Mouse (Mus musculus): ENCODE measurements at regions not wholly inside any gene's neighbourhood (a gene's known extent, or its start where the extent isn't known, plus 50 kb on each side); places are given as distances from the start of the nearest gene placed in this dataset.

GRCm38 (mm10) chr13:110450526-110450925 lies 55.7 kb downstream of the Plk2 start:
- H3K9ac ChIP-seq, result no peak overlapping the region
- H3K4me1 ChIP-seq, result peaks cover 7% of the 10 kb centered on the region
- no peaks in the 10 kb centered on the region for H3K36me3 ChIP-seq
- ATAC-seq (ENCODE audit: insufficient number of reproducible peaks, insufficient read depth, low FRiP score, low TSS enrichment, low read depth), result no peak
- 75% methylated on average over 1 of the region's 1 CpGs for WGBS
- H3K4me3 ChIP-seq, result no peak overlapping the region
- H3K9me3 ChIP-seq, result no peaks in the 10 kb centered on the region
- H3K4me2 ChIP-seq, result no peak overlapping the region
- H3K27me3 ChIP-seq, result no peaks in the 10 kb centered on the region
- no peak overlapping the region for H3K27ac ChIP-seq

GRCm38 (mm10) chr13:110452009-110452525 lies 57.2 kb downstream of the Plk2 start:
- H3K4me2 ChIP-seq, result no peak overlapping the region
- H3K27ac ChIP-seq, result no peak overlapping the region; the same call in 1 of the 2 replicates
- 53% methylated on average over 6 of the region's 6 CpGs for WGBS
- H3K4me1 ChIP-seq, result 0 out of 2 replicates have a peak, but pooled peaks cover 3% of the 10 kb centered on the region
- H3K9ac ChIP-seq, result no peak overlapping the region
- H3K27me3 ChIP-seq, result no peaks in the 10 kb centered on the region
- ATAC-seq (ENCODE audit: insufficient number of reproducible peaks, insufficient read depth, low FRiP score, low TSS enrichment, low read depth), result no peak
- no peaks in the 10 kb centered on the region for H3K36me3 ChIP-seq
- H3K9me3 ChIP-seq, result no peaks in the 10 kb centered on the region
- no peak overlapping the region for H3K4me3 ChIP-seq

GRCm38 (mm10) chr13:110455085-110455484 lies 60.2 kb downstream of the Plk2 start:
- Histone ChIP-seq H3K27me3 (no peaks in the 10 kb centered on the region), H3K27ac (no peak overlapping the region), H3K36me3 (no peaks in the 10 kb centered on the region), H3K4me2 (no peak overlapping the region), H3K9me3 (no peaks in the 10 kb centered on the region), H3K4me3 (no peak overlapping the region), H3K9ac (no peak overlapping the region), H3K4me1 (0 out of 2 replicates have a peak, but pooled peaks cover 3% of the 10 kb centered on the region)
- no peak for ATAC-seq (ENCODE audit: insufficient number of reproducible peaks, insufficient read depth, low FRiP score, low TSS enrichment, low read depth)
- 64% methylated on average over 4 of the region's 4 CpGs for WGBS

- no peaks in the 10 kb centered on the region for H3K9me3 ChIP-seq
- no peak overlapping the region for H3K9ac ChIP-seq
- 60% methylated on average over 5 of the region's 5 CpGs for WGBS
- H3K4me2 ChIP-seq, result no peak overlapping the region
- H3K27ac ChIP-seq, result no peak overlapping the region
- no peak for ATAC-seq (ENCODE audit: insufficient number of reproducible peaks, insufficient read depth, low FRiP score, low TSS enrichment, low read depth)
- H3K4me1 ChIP-seq, result 0 out of 2 replicates have a peak, but pooled peaks cover 3% of the 10 kb centered on the region
- H3K4me3 ChIP-seq, result no peak overlapping the region
- H3K27me3 ChIP-seq, result no peaks in the 10 kb centered on the region
- no peaks in the 10 kb centered on the region for H3K36me3 ChIP-seq
Measured at GRCm38 (mm10) chr13:110455569-110456196, 60.8 kb downstream of the Plk2 start.

- Histone ChIP-seq H3K4me2 (no peak overlapping the region), H3K9me3 (no peaks in the 10 kb centered on the region), H3K4me3 (no peak overlapping the region), H3K36me3 (no peaks in the 10 kb centered on the region), H3K27me3 (no peaks in the 10 kb centered on the region), H3K9ac (no peak overlapping the region), H3K4me1 (0 out of 2 replicates have a peak, but pooled peaks cover 3% of the 10 kb centered on the region), H3K27ac (no peak overlapping the region)
- 78% methylated on average over 4 of the region's 4 CpGs for WGBS
- ATAC-seq (ENCODE audit: insufficient number of reproducible peaks, insufficient read depth, low FRiP score, low TSS enrichment, low read depth), result no peak
Measured at GRCm38 (mm10) chr13:110458701-110459100, 63.9 kb downstream of the Plk2 start.

- 83% methylated on average over 13 of the region's 13 CpGs for WGBS
- no peak overlapping the region for H3K9ac ChIP-seq
- no peak for ATAC-seq (ENCODE audit: insufficient number of reproducible peaks, insufficient read depth, low FRiP score, low TSS enrichment, low read depth)
- no peaks in the 10 kb centered on the region for H3K9me3 ChIP-seq
- no peaks in the 10 kb centered on the region for H3K36me3 ChIP-seq
- no peak overlapping the region for H3K27ac ChIP-seq
- H3K27me3 ChIP-seq, result no peaks in the 10 kb centered on the region
- H3K4me1 ChIP-seq, result no peaks in the 10 kb centered on the region
- H3K4me3 ChIP-seq, result no peak overlapping the region
- no peak overlapping the region for H3K4me2 ChIP-seq
Measured at GRCm38 (mm10) chr13:110461581-110461980, 66.7 kb downstream of the Plk2 start.

- Histone ChIP-seq H3K27ac (no peak overlapping the region), H3K4me2 (no peak overlapping the region; the same call in 1 of the 2 replicates), H3K27me3 (no peaks in the 10 kb centered on the region), H3K4me3 (no peak overlapping the region), H3K36me3 (no peaks in the 10 kb centered on the region), H3K9ac (no peak overlapping the region), H3K9me3 (no peaks in the 10 kb centered on the region), H3K4me1 (0 out of 2 replicates have a peak, but pooled peaks cover 4% of the 10 kb centered on the region)
- WGBS, result 30% methylated on average over 4 of the region's 4 CpGs
- no peak for ATAC-seq (ENCODE audit: insufficient number of reproducible peaks, insufficient read depth, low FRiP score, low TSS enrichment, low read depth)
Measured at GRCm38 (mm10) chr13:110471526-110471925, 76.7 kb downstream of the Plk2 start.

- Histone ChIP-seq H3K9ac (no peak overlapping the region), H3K27me3 (no peaks in the 10 kb centered on the region), H3K4me3 (no peak overlapping the region), H3K9me3 (no peaks in the 10 kb centered on the region), H3K27ac (no peak overlapping the region), H3K4me1 (no peaks in the 10 kb centered on the region), H3K4me2 (no peak overlapping the region), H3K36me3 (no peaks in the 10 kb centered on the region)
- WGBS, result 90% methylated on average over 5 of the region's 5 CpGs
- no peak for ATAC-seq (ENCODE audit: insufficient number of reproducible peaks, insufficient read depth, low FRiP score, low TSS enrichment, low read depth)
Measured at GRCm38 (mm10) chr13:110477709-110478108, 82.9 kb downstream of the Plk2 start.

GRCm38 (mm10) chr13:110484358-110484940 lies 89.6 kb downstream of the Plk2 start:
- H3K27me3 ChIP-seq, result no peaks in the 10 kb centered on the region
- H3K4me2 ChIP-seq, result no peak overlapping the region
- H3K27ac ChIP-seq, result no peak overlapping the region
- H3K36me3 ChIP-seq, result no peaks in the 10 kb centered on the region
- H3K9ac ChIP-seq, result no peak overlapping the region
- 63% methylated on average over 5 of the region's 6 CpGs for WGBS
- H3K4me3 ChIP-seq, result no peak overlapping the region
- H3K4me1 ChIP-seq, result no peaks in the 10 kb centered on the region
- ATAC-seq (ENCODE audit: insufficient number of reproducible peaks, insufficient read depth, low FRiP score, low TSS enrichment, low read depth), result no peak
- H3K9me3 ChIP-seq, result no peaks in the 10 kb centered on the region

GRCm38 (mm10) chr13:110485515-110485914 lies 90.7 kb downstream of the Plk2 start:
- H3K36me3 ChIP-seq, result no peaks in the 10 kb centered on the region
- no peak for ATAC-seq (ENCODE audit: insufficient number of reproducible peaks, insufficient read depth, low FRiP score, low TSS enrichment, low read depth)
- no peak overlapping the region for H3K4me3 ChIP-seq
- H3K9me3 ChIP-seq, result no peaks in the 10 kb centered on the region
- H3K27me3 ChIP-seq, result no peaks in the 10 kb centered on the region
- 98% methylated on average over 1 of the region's 1 CpGs for WGBS
- no peak overlapping the region for H3K4me2 ChIP-seq
- no peak overlapping the region for H3K9ac ChIP-seq
- no peak overlapping the region for H3K27ac ChIP-seq
- H3K4me1 ChIP-seq, result no peaks in the 10 kb centered on the region

- Histone ChIP-seq H3K4me2 (no peak overlapping the region), H3K27me3 (no peaks in the 10 kb centered on the region), H3K9ac (no peak overlapping the region), H3K27ac (no peak overlapping the region), H3K4me3 (no peak overlapping the region), H3K36me3 (no peaks in the 10 kb centered on the region), H3K9me3 (no peaks in the 10 kb centered on the region), H3K4me1 (0 out of 2 replicates have a peak, but pooled peaks cover 8% of the 10 kb centered on the region)
- ATAC-seq (ENCODE audit: insufficient number of reproducible peaks, insufficient read depth, low FRiP score, low TSS enrichment, low read depth), result no peak
- WGBS, result 80% methylated on average over 2 of the region's 2 CpGs
Measured at GRCm38 (mm10) chr13:110490166-110490565, 95.3 kb downstream of the Plk2 start.

Data from embryonic facial prominence, embryonic 13.5 days (tissue).